Mouse (Mus musculus) CD4-positive, CD25-positive, alpha-beta regulatory T cell, adult 2 months (primary cell): ENCODE measurements around the gene Ctsw.

Experiments used
- DNase-seq: peaks from one replicate; pipeline ENCODE4 v3.0.0-alpha.2; 2012; ENCODE audit warnings: low read depth, low spot score

Ctsw gene

GRCm38 (mm10) chr19:5432992-5433852 lies 35.1 kb downstream of the Ctsw start:
- peak; percentile 75 for DNase-seq

GRCm38 (mm10) chr19:5431911-5432464 lies 36.3 kb downstream of the Ctsw start:
- DNase-seq: peak; percentile 66

- no peak for DNase-seq
These were observed 37.9 kb downstream of the Ctsw start for GRCm38 (mm10) chr19:5430408-5430807.

GRCm38 (mm10) chr19:5429806-5430205 lies 38.5 kb downstream of the Ctsw start:
- no peak for DNase-seq

- DNase-seq: no peak
These were observed 39.1 kb downstream of the Ctsw start for GRCm38 (mm10) chr19:5429219-5429618.

- DNase-seq: peak; percentile 72
These were observed 40.2 kb downstream of the Ctsw start for GRCm38 (mm10) chr19:5428083-5428482.

- no peak for DNase-seq
These were observed 41.5 kb downstream of the Ctsw start for GRCm38 (mm10) chr19:5426640-5427290.

- DNase-seq: no peak
These were observed 42.3 kb downstream of the Ctsw start for GRCm38 (mm10) chr19:5425906-5426565.

- DNase-seq: peak; percentile 97
These were observed 43.2 kb downstream of the Ctsw start, which contains the start of the genes Drap1 and AI837181 for GRCm38 (mm10) chr19:5424782-5425741. Drap1 (minus strand) TSS chr19:5424979. AI837181 (plus strand) TSS chr19:5425144.

GRCm38 (mm10) chr19:5424092-5424781 lies 44.1 kb downstream of the Ctsw start:
- peak; percentile 80 for DNase-seq

- no peak for DNase-seq
These were observed 44.7 kb downstream of the Ctsw start for GRCm38 (mm10) chr19:5423561-5423960.

GRCm38 (mm10) chr19:5422895-5423443 lies 45.3 kb downstream of the Ctsw start:
- DNase-seq: no peak

GRCm38 (mm10) chr19:5422267-5422666 lies 46.0 kb downstream of the Ctsw start:
- DNase-seq: no peak

- no peak for DNase-seq
These were observed 46.5 kb downstream of the Ctsw start for GRCm38 (mm10) chr19:5421784-5422183.

GRCm38 (mm10) chr19:5420579-5420978 lies 47.7 kb downstream of the Ctsw start:
- DNase-seq: no peak

- no peak for DNase-seq
These were observed 48.7 kb downstream of the Ctsw start for GRCm38 (mm10) chr19:5419630-5420029.

- DNase-seq: no peak
These were observed 49.4 kb downstream of the Ctsw start for GRCm38 (mm10) chr19:5418750-5419466.
